Mouse (Mus musculus): Measurements from ENCODE around the gene Gm20388.

- TF ChIP-seq GATA1 (IDR thresholded peaks at IDR 0.05; ENCODE audit: borderline replicate concordance, low read length) (no peak), CTCF (IDR thresholded peaks at IDR 0.05; ENCODE audit: low read depth, low read length) (no peak), POLR2AphosphoS5 (IDR thresholded peaks at IDR 0.05; ENCODE audit: insufficient replicate concordance, low read depth, low read length) (no peak)
These were observed 20.7 kb downstream of the Gm20388 start for GRCm38 (mm10) chr8:119931317-119931716.

Measured in G1E (cell line).